Mouse (Mus musculus) lung, adult 2 months (tissue): ENCODE results near the gene Ldlrad3.

Experiments
- CTCF ChIP-seq: fragments of 200-500 bp; IDR thresholded peaks from 2 replicates; pipeline ENCODE4 v1.5.1; 2011; ENCODE audit warnings: mild to moderate bottlenecking, low read length, control low read depth; ENCODE audit not compliant: insufficient read depth
- POLR2A ChIP-seq: fragments of 200-500 bp; IDR thresholded peaks from 2 replicates; pipeline ENCODE4 v1.6.1; 2011; ENCODE audit warnings: low read depth, mild to moderate bottlenecking, control low read depth, low read length, borderline replicate concordance; ENCODE audit errors: extremely low read depth

DNA sequence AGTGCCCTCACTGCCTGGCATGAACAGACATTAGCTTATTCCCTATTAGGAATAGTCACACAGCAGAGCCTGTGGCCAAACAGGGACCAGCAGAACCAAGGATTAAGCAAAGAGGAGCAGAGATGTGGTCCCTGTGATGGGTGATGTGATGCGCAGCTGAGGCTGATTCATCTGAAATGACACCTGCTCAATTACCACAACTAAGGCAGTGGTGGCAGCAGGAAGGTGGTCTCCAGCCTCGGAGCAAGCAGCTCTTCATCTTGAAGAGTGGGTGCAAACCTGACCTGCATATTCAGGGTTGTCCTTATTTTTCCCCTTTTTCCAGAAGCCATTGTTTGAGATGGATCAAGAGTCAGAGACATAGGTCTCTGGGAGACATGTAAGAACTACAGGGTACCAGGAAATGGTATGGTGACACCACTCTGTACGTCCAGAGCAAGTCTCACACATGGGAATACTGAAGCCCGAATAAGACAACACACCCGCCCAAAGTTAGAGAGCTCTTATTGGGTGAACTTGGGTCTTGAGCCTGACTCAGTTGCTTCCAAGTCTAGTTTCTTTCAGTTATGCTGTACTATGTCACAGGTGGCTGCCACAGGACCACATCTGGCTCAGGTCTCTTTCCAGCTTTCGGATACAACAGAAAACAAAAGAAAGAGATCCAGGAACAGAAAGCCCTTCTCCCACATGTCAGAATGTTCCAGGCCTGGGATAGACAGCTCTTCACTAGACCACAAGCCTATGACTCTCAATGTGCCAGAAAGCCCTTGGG, 112.7 kb downstream of the Ldlrad3 start:
- TF ChIP-seq POLR2A (no peak), CTCF (no peak)
